Mouse (Mus musculus): ENCODE data around the gene Fuca2. TPM values are rescaled to one million over a fixed set of nuclear protein-coding genes. Genes with fewer than 3 reads are reported as not detected.
"Not testable (repeated sequence)": the region's sequence is repeated elsewhere in the genome, so short reads cannot be mapped to it uniquely, and the experiment has no call there.

The Fuca2 gene
- polyA plus RNA-seq, 1 experiment from 2014 or later: 44.3 TPM

GRCm38 (mm10) chr10:13485958-13486357 is 13.4 kb upstream of the Fuca2 start:
- no peak for ATAC-seq (ENCODE audit: low FRiP score, low read depth)

GRCm38 (mm10) chr10:13489671-13490070 is 9.7 kb upstream of the Fuca2 start:
- whole genome bisulfite sequencing: 83% methylated on average over 6 of the region's 6 CpGs
- no peak for ATAC-seq (ENCODE audit: low FRiP score, low read depth)
- H3K4me1 ChIP-seq: no peaks in the 10 kb centered on the region

More at GRCm38 (mm10) chr10:13485958-13486357, 13.4 kb upstream of the Fuca2 start:
- no peak overlapping the region for H3K4me3 ChIP-seq
- H3K9me3 ChIP-seq: no peaks in the 10 kb centered on the region
- no peaks in the 10 kb centered on the region for H3K27me3 ChIP-seq
- H3K27ac ChIP-seq: no peak overlapping the region
- no peak overlapping the region for H3K9ac ChIP-seq
- 62% methylated on average over 4 of the region's 4 CpGs for WGBS
- no peak overlapping the region for H3K4me2 ChIP-seq (replicated peaks)
- H3K36me3 ChIP-seq: no peaks in the 10 kb centered on the region
- no peaks in the 10 kb centered on the region for H3K4me1 ChIP-seq

DNA sequence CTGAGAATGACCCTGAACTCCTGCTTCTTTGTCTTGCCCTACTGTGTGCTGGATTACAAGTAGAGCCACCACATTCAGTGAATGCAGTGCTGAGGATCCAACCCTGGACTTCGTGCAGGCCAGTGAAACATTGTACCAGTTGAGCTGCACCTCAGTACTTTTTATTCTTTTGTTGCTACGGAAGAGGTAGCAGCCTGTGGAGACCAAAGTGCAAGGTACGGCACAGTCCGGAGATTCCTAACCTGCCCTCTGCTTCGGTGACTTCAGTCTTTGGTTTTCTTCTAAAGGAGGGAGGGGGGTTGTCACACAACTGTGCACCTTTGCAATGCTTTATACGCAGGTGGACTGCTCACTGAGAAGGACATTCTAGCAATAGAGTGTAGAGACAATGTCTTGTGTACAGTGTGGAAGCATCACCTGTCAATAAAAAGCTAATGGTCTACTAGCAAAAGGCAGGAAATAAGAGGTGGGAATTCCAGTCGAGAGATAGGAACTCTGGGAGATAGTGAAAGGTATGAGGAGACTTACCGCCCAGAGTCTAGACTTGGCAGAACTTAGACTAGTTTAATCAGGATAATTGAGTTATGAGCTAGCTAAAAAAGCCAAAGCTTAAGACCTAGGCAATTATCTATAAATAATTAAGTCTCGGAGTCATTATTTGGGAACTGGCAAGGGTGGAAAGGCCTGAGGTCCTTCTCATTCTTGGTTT is 5.2 kb upstream of the Fuca2 start:
- H3K4me2 ChIP-seq (replicated peaks): no peak overlapping the region
- ATAC-seq (ENCODE audit: low FRiP score, low read depth): no peak
- H3K27ac ChIP-seq: no peak overlapping the region
- no peaks in the 10 kb centered on the region for H3K27me3 ChIP-seq
- H3K9ac ChIP-seq: no peak overlapping the region
- no peaks in the 10 kb centered on the region for H3K9me3 ChIP-seq
- H3K4me3 ChIP-seq: no peak overlapping the region
- no peaks in the 10 kb centered on the region for H3K36me3 ChIP-seq
- H3K4me1 ChIP-seq: no peaks in the 10 kb centered on the region
- WGBS: 92% methylated on average over 9 of the region's 9 CpGs

More at GRCm38 (mm10) chr10:13489671-13490070, 9.7 kb upstream of the Fuca2 start:
- Histone ChIP-seq H3K9me3 (no peaks in the 10 kb centered on the region), H3K9ac (no peak overlapping the region), H3K27ac (no peak overlapping the region), H3K4me3 (no peak overlapping the region), H3K36me3 (no peaks in the 10 kb centered on the region), H3K4me2 (replicated peaks) (no peak overlapping the region), H3K27me3 (no peaks in the 10 kb centered on the region)

- no peak overlapping the region for H3K27ac ChIP-seq
- H3K9ac ChIP-seq: no peak overlapping the region
- H3K36me3 ChIP-seq: no peaks in the 10 kb centered on the region
- no peak overlapping the region for H3K4me2 ChIP-seq (replicated peaks)
- ATAC-seq (ENCODE audit: low FRiP score, low read depth): no peak
- WGBS: 89% methylated on average over 3 of the region's 3 CpGs
- H3K27me3 ChIP-seq: no peaks in the 10 kb centered on the region
- H3K4me1 ChIP-seq: peaks cover 3% of the 10 kb centered on the region; the same call in 1 of the 2 replicates
- no peak overlapping the region for H3K4me3 ChIP-seq
- H3K9me3 ChIP-seq: no peaks in the 10 kb centered on the region
These were observed 3.0 kb upstream of the Fuca2 start for GRCm38 (mm10) chr10:13496315-13496714.

DNA sequence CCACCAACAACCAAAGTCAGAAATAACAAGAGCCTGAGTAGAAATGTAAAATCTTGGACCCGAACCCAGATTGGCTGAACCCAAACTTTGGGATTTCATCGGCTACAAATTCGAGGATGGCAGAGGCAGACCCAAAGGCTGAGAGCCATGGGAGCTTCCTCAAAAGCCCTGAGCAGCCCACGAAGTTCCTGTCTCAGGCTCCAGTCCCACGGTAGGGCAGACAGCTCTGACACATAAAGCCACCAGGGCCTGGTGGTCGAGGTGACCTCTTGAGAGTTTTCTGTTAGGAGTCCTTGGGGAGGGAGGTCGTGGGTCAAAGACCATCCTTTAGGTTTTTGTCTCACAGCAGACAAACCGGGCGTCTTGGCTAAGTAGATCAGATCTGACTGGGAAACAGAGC is 1.1 kb downstream of the Fuca2 start:
- 48% methylated on average over 9 of the region's 9 CpGs for WGBS
- peak overlapping the region; percentile 65 for H3K9ac ChIP-seq
- peak; percentile 17; the same call in 1 of the 2 replicates for ATAC-seq (ENCODE audit: low FRiP score, low read depth)

DNA sequence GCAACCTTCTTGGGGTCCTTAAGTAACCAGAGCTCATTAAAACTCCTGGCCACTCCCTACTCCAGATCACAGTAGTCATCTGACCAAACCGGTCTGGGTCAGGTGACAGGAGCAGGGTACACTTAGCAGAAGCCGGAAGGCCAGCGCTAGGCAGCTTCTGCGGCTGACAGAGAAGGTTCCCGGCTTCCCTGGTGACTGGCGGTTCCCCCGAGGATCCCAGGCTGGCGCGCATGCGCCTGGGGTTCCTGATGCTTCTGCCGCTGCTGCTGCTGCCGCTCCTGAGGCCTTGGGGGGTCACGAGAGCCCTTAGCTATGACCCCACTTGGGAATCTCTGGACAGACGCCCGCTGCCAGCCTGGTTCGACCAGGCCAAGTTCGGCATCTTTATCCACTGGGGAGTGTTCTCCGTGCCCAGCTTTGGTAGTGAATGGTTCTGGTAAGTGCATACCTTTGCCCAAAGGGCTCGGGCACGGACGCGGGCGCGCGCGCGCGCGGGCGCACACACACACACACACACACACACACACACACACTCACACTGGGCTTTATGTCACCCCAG is 1.7 kb downstream of the Fuca2 start:
- Histone ChIP-seq H3K9me3 (no peaks in the 10 kb centered on the region), H3K4me2 (replicated peaks) (peak overlapping the region; percentile 70), H3K27ac (no peak overlapping the region), H3K4me1 (peaks cover 3% of the 10 kb centered on the region; the same call in 1 of the 2 replicates), H3K36me3 (peaks cover 18% of the 10 kb centered on the region), H3K4me3 (peak overlapping the region; percentile 58), H3K27me3 (no peaks in the 10 kb centered on the region), H3K9ac (peak overlapping the region; percentile 65)
- 0% methylated on average over 25 of the region's 30 CpGs for WGBS
- ATAC-seq (ENCODE audit: low FRiP score, low read depth): peak; percentile 88

More for the DNA sequence above, 1.1 kb downstream of the Fuca2 start:
- Histone ChIP-seq H3K4me2 (replicated peaks) (peak overlapping the region; percentile 70), H3K27me3 (no peaks in the 10 kb centered on the region), H3K9me3 (no peaks in the 10 kb centered on the region), H3K4me3 (peak overlapping the region; percentile 58), H3K36me3 (peaks cover 13% of the 10 kb centered on the region), H3K27ac (no peak overlapping the region), H3K4me1 (peaks cover 3% of the 10 kb centered on the region; the same call in 1 of the 2 replicates)

DNA sequence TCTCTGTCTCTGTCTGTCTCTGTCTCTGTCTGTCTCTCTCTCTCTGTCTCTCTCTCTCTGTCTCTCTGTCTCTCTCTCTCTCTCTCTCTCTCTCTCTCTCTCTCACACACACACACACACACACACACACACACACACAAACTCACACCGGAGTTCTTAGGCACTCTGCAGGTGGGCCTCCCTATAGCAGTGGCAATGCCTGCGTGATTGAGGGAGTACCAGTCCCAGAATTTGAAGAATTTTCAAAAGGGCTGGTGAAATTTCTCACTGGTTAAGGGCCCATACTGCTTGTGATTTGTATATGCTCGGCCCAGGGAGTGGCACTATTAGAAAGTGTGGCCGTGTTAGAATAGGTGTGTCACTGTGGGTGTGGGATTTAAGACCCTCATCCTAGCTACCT is 2.2 kb downstream of the Fuca2 start:
- WGBS: 56% methylated on average over 4 of the region's 4 CpGs
- Histone ChIP-seq H3K4me3 (peak overlapping the region; percentile 58), H3K4me2 (replicated peaks) (peak overlapping the region; percentile 70), H3K36me3 (peaks cover 19% of the 10 kb centered on the region), H3K9ac (peak overlapping the region; percentile 65)
- not testable (repeated sequence) for ATAC-seq (ENCODE audit: low FRiP score, low read depth); H3K9me3 ChIP-seq; H3K27ac ChIP-seq; H3K4me1 ChIP-seq; H3K27me3 ChIP-seq

GRCm38 (mm10) chr10:13502371-13502770 is 3.0 kb downstream of the Fuca2 start:
- H3K27me3 ChIP-seq: no peaks in the 10 kb centered on the region
- peaks cover 19% of the 10 kb centered on the region for H3K36me3 ChIP-seq
- no peak overlapping the region for H3K4me3 ChIP-seq
- ATAC-seq (ENCODE audit: low FRiP score, low read depth): no peak
- peaks cover 3% of the 10 kb centered on the region; the same call in 1 of the 2 replicates for H3K4me1 ChIP-seq
- 86% methylated on average over 8 of the region's 8 CpGs for WGBS
- no peak overlapping the region for H3K4me2 ChIP-seq (replicated peaks)
- H3K27ac ChIP-seq: no peak overlapping the region
- no peaks in the 10 kb centered on the region for H3K9me3 ChIP-seq
- H3K9ac ChIP-seq: no peak overlapping the region

DNA sequence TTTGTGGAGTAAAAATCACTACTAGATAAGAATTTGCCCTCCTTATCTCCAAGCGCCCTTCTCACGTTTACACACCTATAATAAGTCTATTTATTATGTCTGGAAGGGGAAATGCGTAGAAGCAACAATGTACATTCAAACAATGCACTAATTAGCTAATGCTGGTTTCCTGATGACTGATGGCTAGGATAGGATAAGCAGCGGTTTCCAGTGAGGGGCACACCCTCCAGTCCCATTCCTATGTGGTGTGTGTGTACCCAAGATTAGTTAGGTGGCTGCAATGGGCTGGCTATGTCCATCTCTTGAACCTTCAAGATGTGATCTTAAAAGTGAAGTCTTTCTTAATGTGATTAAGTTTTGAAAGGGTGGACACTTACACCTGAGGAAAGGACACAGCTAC is 22.5 kb downstream of the Fuca2 start:
- Histone ChIP-seq H3K4me2 (replicated peaks) (no peak overlapping the region), H3K27ac (no peak overlapping the region), H3K4me3 (no peak overlapping the region), H3K36me3 (peaks cover 11% of the 10 kb centered on the region), H3K9me3 (no peaks in the 10 kb centered on the region), H3K27me3 (no peaks in the 10 kb centered on the region), H3K4me1 (no peaks in the 10 kb centered on the region), H3K9ac (no peak overlapping the region)
- no peak for ATAC-seq (ENCODE audit: low FRiP score, low read depth)
- 84% methylated on average over 4 of the region's 4 CpGs for WGBS

DNA sequence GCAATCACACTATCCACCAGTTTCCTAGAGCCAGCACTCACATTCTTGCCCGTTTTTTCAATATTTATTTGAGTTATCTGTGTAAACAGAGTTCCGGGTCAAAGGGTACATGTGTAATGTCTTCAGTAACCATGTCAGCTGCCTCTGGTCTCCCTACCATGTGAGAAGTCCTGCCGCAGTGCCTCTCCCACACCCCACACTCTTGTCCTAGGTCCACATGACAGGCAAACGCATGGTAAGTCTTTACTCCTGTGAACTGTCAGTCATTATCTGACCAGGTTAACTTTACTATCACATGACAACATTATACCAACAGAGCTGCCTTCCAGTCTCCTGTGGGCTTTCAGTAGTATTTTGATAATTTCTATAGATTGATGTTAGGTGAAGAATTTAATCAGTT is 28.8 kb downstream of the Fuca2 start:
- no peak overlapping the region for H3K4me3 ChIP-seq
- H3K27ac ChIP-seq: no peak overlapping the region
- no peaks in the 10 kb centered on the region for H3K27me3 ChIP-seq
- no peak for ATAC-seq (ENCODE audit: low FRiP score, low read depth)
- H3K9me3 ChIP-seq: no peaks in the 10 kb centered on the region
- no peak overlapping the region for H3K4me2 ChIP-seq (replicated peaks)
- no peaks in the 10 kb centered on the region for H3K4me1 ChIP-seq
- H3K36me3 ChIP-seq: peaks cover 48% of the 10 kb centered on the region
- WGBS: 87% methylated on average over 4 of the region's 4 CpGs
- no peak overlapping the region for H3K9ac ChIP-seq

GRCm38 (mm10) chr10:13534751-13535150 is 35.4 kb downstream of the Fuca2 start:
- Histone ChIP-seq H3K4me3 (no peak overlapping the region), H3K9ac (no peak overlapping the region), H3K4me1 (no peaks in the 10 kb centered on the region), H3K27ac (no peak overlapping the region), H3K4me2 (replicated peaks) (no peak overlapping the region), H3K36me3 (peaks cover 49% of the 10 kb centered on the region), H3K9me3 (no peaks in the 10 kb centered on the region), H3K27me3 (no peaks in the 10 kb centered on the region)
- no peak for ATAC-seq (ENCODE audit: low FRiP score, low read depth)
- 91% methylated on average over 3 of the region's 3 CpGs for WGBS

DNA sequence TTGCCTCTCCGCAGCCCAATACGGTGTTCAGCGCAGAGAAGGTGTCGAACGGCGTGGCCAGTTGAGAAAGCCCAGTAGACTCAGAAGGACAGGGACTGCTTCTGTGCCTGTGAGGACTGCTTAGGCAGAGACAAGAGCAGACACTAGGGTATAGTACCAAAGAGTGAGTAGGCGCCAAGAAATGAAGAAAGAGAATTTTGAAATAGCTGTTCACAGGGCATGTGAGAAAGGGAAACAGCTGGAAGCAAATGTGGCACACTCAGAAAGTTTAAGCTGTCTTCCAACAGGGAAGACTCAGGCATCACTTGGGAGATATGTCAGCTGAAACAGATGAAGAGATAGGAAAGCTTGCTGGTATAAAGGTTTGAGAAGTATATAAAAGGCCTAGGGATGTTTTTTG is 37.4 kb downstream of the Fuca2 start:
- H3K27me3 ChIP-seq: no peaks in the 10 kb centered on the region
- WGBS: 95% methylated on average over 7 of the region's 7 CpGs
- no peak overlapping the region for H3K9ac ChIP-seq
- peaks cover 36% of the 10 kb centered on the region for H3K36me3 ChIP-seq
- no peak overlapping the region for H3K4me2 ChIP-seq (replicated peaks)
- ATAC-seq (ENCODE audit: low FRiP score, low read depth): no peak
- H3K27ac ChIP-seq: no peak overlapping the region
- no peak overlapping the region for H3K4me3 ChIP-seq
- H3K4me1 ChIP-seq: no peaks in the 10 kb centered on the region
- H3K9me3 ChIP-seq: no peaks in the 10 kb centered on the region

Measured in limb, embryonic 13.5 days (tissue).